Mouse (Mus musculus) gastrocnemius, adult 2 months (tissue): ENCODE measurements around the gene Pdgfb. TPM values are rescaled to one million over a fixed set of nuclear protein-coding genes. Genes with fewer than 3 reads are reported as not detected.
A peak's percentile ranks its signal among the peaks of the same experiment; 100 is the strongest.

Experiments
- DNase-seq: peaks from one replicate; pipeline ENCODE4 v3.0.0; 2022
- H3K27ac ChIP-seq: fragments of 200-600 bp; 2 replicates; pipeline ENCODE4 v1.8.1; 2022; ENCODE audit warnings: mild to moderate bottlenecking
- H3K4me3 ChIP-seq: fragments of 200-600 bp; 2 replicates; pipeline ENCODE4 v1.8.1; 2022; ENCODE audit warnings: mild to moderate bottlenecking, moderate library complexity
- CTCF ChIP-seq: fragments of 200-600 bp; IDR thresholded peaks from 2 replicates; pipeline ENCODE4 v1.8.1; 2022; ENCODE audit warnings: antibody characterized with exemption, mild to moderate bottlenecking, moderate library complexity
- intact Hi-C: fragments of 180-260 bp; cut with DNase I; formaldehyde crosslinking; loops from one replicate; pipeline ENCODE4 v1.15.1; 2025
- total RNA-seq, 2 experiments: library from RNA; stranded (reverse); gene quantifications; 2 replicates each; pipeline ENCODE4 v1.2.3; 2021

The Pdgfb gene
- total RNA-seq, 2 experiments from 2014 or later = 14.3 to 17.3 TPM

DNA sequence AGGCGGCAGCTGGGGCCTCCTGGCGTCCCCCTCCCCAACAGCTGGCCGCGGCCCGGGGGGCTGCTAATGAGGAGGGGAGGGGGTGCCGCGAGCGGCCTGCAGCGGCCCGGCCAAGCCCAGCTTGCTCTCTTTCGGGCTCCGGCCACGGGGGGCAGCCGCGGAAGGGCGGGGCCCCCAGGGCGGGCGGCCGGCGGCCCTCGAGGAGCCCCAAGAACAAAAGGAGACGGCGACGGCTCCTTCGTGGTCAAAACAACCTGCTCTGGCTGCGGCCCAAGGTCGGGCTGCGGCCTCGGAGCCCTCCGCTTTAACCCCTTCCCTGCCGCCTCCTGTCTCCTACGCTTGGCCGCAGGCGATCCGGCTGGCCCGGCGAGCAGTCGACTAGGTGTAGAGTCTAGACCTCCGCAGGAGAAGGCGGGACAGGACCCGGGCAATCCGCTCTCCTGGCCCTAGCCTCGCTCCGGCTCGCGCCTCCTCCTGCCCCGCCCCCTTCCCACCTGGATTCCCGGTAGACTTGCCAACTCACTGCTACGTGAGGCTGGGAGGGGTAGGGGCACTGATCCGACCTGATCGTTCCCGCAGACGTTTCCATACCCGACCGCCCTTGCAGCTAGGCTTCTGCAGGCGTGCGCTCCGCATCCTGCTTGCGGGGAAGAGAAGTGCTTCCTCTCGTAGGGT lies 2.1 kb downstream of the Pdgfb start:
- Histone ChIP-seq H3K27ac (peak overlapping the region; percentile 94), H3K4me3 (peak overlapping the region; percentile 81)
- peak; percentile 6; the same call in 1 of the 2 replicates for TF ChIP-seq CTCF
- DNase-seq = peak; percentile 80
- intact Hi-C loops = loop anchor here (2.0 to 5.0 kb wide), 2 partner anchors 40 to 64 kb away; no protein-coding TSS in a partner anchor

GRCm38 (mm10) chr15:80011778-80012526 lies 2.8 kb downstream of the Pdgfb start:
- Histone ChIP-seq H3K4me3 (peak overlapping the region; percentile 81), H3K27ac (peak overlapping the region; percentile 94)
- TF ChIP-seq CTCF = peak; percentile 53
- DNase-seq = peak; percentile 70
- intact Hi-C loops = loop anchor here (2.0 to 5.0 kb wide), 3 partner anchors 40 to 65 kb away; no protein-coding TSS in a partner anchor

- Histone ChIP-seq H3K27ac (peak overlapping the region; percentile 94), H3K4me3 (peak overlapping the region; percentile 81)
- intact Hi-C loops = loop anchor here (2.0 to 5.0 kb wide), 2 partner anchors 41 to 62 kb away; no protein-coding TSS in a partner anchor
- no peak for TF ChIP-seq CTCF
- no peak for DNase-seq
Measured at GRCm38 (mm10) chr15:80011194-80011593, 3.6 kb downstream of the Pdgfb start.

- peak; percentile 89 for DNase-seq
- peak overlapping the region; percentile 94 for H3K27ac ChIP-seq
- H3K4me3 ChIP-seq = peak overlapping the region; percentile 81
- intact Hi-C loops = loop anchor here (2.0 to 5.0 kb wide), 2 partner anchors 42 to 61 kb away; no protein-coding TSS in a partner anchor
- TF ChIP-seq CTCF = no peak
Measured at GRCm38 (mm10) chr15:80010182-80010558, 4.6 kb downstream of the Pdgfb start.

DNA sequence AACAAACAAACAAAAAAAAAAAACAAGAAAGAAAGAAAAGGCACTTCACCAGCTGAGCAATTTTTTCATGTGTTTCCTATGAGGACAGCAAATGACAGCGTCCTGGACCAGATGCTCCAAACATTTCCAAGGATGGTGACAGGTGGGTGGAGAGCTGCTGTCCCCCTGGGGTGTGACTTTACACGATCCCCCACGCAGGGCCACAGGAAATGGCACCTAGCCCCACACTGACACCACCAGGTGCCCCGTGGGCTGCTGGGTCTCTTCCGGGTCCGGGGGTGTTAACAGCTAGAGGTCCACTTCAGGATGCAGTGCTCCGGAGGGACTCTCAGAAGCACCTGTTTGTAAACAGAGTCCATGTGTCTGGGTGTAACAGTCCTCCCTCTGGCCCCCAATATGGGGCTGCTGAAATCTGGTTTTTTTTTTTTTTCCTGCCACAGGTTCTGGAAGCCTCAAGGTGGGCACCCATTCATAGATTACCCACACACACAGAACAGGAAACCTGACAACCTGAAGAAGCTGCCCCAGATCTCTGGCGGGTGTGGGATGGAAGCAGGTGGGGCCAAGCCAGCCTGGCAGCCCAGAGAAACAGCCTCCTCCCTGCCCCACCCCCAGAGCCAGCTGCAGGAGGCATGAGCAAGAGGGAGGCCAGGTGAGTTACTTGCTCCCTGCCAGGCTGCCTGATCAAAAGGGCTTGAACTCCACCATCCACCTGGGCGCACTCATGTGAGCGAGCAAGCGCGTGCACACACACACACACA lies 5.2 kb downstream of the Pdgfb start:
- intact Hi-C loops = loop anchor here (2.0 to 5.0 kb wide), 2 partner anchors 43 to 61 kb away; no protein-coding TSS in a partner anchor
- peak; percentile 80 for DNase-seq
- H3K4me3 ChIP-seq = peak overlapping the region; percentile 81
- H3K27ac ChIP-seq = peak overlapping the region; percentile 94
- TF ChIP-seq CTCF = no peak

GRCm38 (mm10) chr15:80008461-80008860 lies 6.3 kb downstream of the Pdgfb start:
- peak overlapping the region; percentile 94 for H3K27ac ChIP-seq

GRCm38 (mm10) chr15:80006156-80006555 lies 8.6 kb downstream of the Pdgfb start:
- Histone ChIP-seq H3K4me3 (peak overlapping the region; percentile 81), H3K27ac (peak overlapping the region; percentile 94)
- no peak for TF ChIP-seq CTCF
- intact Hi-C loops = no loop called here
- DNase-seq = peak; percentile 81

More at GRCm38 (mm10) chr15:80008461-80008860, 6.3 kb downstream of the Pdgfb start:
- peak; percentile 52 for DNase-seq
- no peak for TF ChIP-seq CTCF
- peak overlapping the region; percentile 81 for H3K4me3 ChIP-seq
- intact Hi-C loops = no loop called here

- intact Hi-C loops = no loop called here
- Histone ChIP-seq H3K4me3 (peak overlapping the region; percentile 81), H3K27ac (peak overlapping the region; percentile 94)
- no peak for DNase-seq
- no peak for TF ChIP-seq CTCF
Measured at GRCm38 (mm10) chr15:80005436-80005835, 9.3 kb downstream of the Pdgfb start.

- H3K27ac ChIP-seq = peak overlapping the region; percentile 94
- peak; percentile 77 for DNase-seq
- intact Hi-C loops = no loop called here
- H3K4me3 ChIP-seq = peak overlapping the region; percentile 81
- no peak for TF ChIP-seq CTCF
Measured at GRCm38 (mm10) chr15:80004644-80005340, 10.0 kb downstream of the Pdgfb start.

GRCm38 (mm10) chr15:80003581-80003980 lies 11.2 kb downstream of the Pdgfb start:
- DNase-seq = no peak
- Histone ChIP-seq H3K4me3 (peak overlapping the region; percentile 45), H3K27ac (peak overlapping the region; percentile 94)
- intact Hi-C loops = no loop called here
- no peak for TF ChIP-seq CTCF

DNA sequence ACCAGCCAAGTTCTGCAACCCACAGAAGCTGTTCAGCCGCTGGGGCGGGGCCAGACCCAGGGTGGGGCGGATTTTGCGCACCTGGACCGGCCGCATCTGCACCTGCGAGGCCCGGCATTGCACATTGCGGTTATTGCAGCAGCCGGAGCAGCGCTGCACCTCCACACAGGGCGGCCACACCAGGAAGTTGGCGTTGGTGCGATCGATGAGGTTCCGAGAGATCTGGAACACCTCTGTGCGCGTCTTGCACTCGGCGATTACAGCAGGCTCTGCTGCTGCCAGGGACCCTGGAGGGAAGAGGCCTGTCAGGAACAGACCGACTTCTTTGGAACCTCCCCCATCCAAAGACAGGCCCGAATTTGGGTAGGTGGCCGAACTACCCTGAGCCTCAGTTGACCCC lies 13.2 kb downstream of the Pdgfb start:
- intact Hi-C loops = loop anchor here (2.0 kb wide), 1 partner anchor 41 kb away; no protein-coding TSS in a partner anchor

More for the DNA sequence above, 13.2 kb downstream of the Pdgfb start:
- peak overlapping the region; percentile 94 for H3K27ac ChIP-seq
- no peak overlapping the region for H3K4me3 ChIP-seq
- TF ChIP-seq CTCF = no peak
- DNase-seq = no peak
